Mouse (Mus musculus): ENCODE measurements around the gene Hand1. TPM values are rescaled to one million over a fixed set of nuclear protein-coding genes. Genes with fewer than 3 reads are reported as not detected.

Hand1 gene
- not detected in 2 replicates for polyA plus RNA-seq (2015; fragmentation: Nextera tagmentation; extraction: Ambion mirVana)

- Histone ChIP-seq H3K4me2 (no peak within 1 kb of the TSS), H3K27ac (replicated peaks) (no peak within 1 kb of the TSS), H3K36me3 (no peaks in the 10 kb centered on the region), H3K4me1 (replicated peaks) (peaks cover 17% of the 10 kb centered on the region), H3K4me3 (no peak within 1 kb of the TSS), H3K9ac (no peak within 1 kb of the TSS), H3K9me3 (no peaks in the 10 kb centered on the region), H3K27me3 (peaks cover 88% of the 10 kb centered on the region)
- ATAC-seq (ENCODE audit: low FRiP score, low read depth), result no peak
- WGBS, result 2% methylated on average over 23 of the region's 23 CpGs
These were observed at the start of gene Hand1 for GRCm38 (mm10) chr11:57832552-57833201. TSS of gene Hand1 (minus strand) at chr11:57832818.

DNA sequence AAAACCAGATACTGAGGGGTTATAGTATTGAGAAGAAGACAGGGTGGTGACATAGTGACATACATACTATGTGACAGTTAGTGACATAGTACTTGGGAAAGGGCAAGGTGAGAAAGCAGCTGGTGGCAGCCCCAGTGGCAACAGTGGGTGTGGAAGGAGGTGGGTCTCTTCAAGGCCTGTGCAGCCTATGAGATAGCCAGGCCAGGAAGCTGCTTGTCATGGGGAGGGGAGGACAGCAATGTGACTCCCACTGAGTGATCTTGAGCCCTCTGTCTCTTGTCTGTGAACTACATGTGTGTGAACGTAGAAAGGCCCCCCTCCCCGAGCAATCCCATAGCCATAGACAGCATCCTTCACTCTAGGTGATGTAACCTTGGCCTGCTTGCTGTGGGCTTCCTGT, 43.5 kb upstream of the Hand1 start:
- WGBS, result 89% methylated on average over 2 of the region's 2 CpGs
- H3K36me3 ChIP-seq, result no peaks in the 10 kb centered on the region
- no peak for ATAC-seq (ENCODE audit: low FRiP score, low read depth)
- no peak overlapping the region for H3K27ac ChIP-seq (replicated peaks)
- H3K27me3 ChIP-seq, result no peaks in the 10 kb centered on the region
- no peaks in the 10 kb centered on the region for H3K4me1 ChIP-seq (replicated peaks)
- no peak overlapping the region for H3K4me2 ChIP-seq
- H3K9me3 ChIP-seq, result no peaks in the 10 kb centered on the region
- no peak overlapping the region for H3K4me3 ChIP-seq
- no peak overlapping the region for H3K9ac ChIP-seq

- Histone ChIP-seq H3K9me3 (no peaks in the 10 kb centered on the region), H3K27me3 (no peaks in the 10 kb centered on the region), H3K4me2 (no peak overlapping the region), H3K27ac (replicated peaks) (no peak overlapping the region), H3K9ac (no peak overlapping the region), H3K4me3 (no peak overlapping the region), H3K4me1 (replicated peaks) (no peaks in the 10 kb centered on the region), H3K36me3 (no peaks in the 10 kb centered on the region)
- 65% methylated on average over 3 of the region's 3 CpGs for WGBS
- ATAC-seq (ENCODE audit: low FRiP score, low read depth), result no peak
These were observed 40.4 kb upstream of the Hand1 start for GRCm38 (mm10) chr11:57873014-57873413.

DNA sequence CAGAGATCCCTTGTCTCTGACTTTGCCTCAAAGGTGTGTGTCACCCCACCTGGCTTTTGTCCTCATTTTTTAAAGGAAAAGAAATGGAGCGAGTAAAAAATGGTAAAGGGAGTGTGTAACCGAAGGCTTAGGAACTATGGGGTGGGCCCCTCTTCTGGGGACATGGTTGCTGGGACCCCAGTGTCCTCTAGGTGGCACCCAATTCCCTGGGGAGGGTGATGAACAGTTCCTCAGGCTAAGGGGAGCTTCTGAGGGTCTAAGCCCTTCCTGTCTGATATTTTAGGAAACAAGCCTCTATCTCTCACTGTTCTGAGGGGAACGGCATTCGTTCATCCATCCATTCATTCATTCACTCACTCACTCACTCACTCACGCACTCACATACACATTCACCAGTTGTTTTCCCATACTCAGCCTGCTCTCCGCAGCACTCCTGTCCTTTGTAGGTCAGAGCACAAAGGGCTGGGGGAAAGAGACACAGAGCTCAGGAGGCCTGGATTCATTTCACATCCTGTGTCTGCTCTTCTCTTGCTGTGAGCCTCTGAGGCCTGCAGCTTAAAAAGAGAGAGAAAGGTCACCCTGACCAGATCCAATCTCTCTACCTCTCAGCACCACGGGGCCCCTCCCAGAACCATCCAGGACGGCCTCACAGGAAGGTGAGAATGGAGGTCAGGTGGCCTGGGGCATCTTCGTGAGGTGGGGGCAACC, 36.3 kb upstream of the Hand1 start:
- Histone ChIP-seq H3K9ac (no peak overlapping the region), H3K9me3 (no peaks in the 10 kb centered on the region), H3K27me3 (no peaks in the 10 kb centered on the region), H3K27ac (replicated peaks) (no peak overlapping the region), H3K36me3 (no peaks in the 10 kb centered on the region), H3K4me2 (no peak overlapping the region), H3K4me1 (replicated peaks) (no peaks in the 10 kb centered on the region), H3K4me3 (no peak overlapping the region)
- no peak for ATAC-seq (ENCODE audit: low FRiP score, low read depth)
- WGBS, result 54% methylated on average over 9 of the region's 9 CpGs

GRCm38 (mm10) chr11:57866466-57866865, 33.8 kb upstream of the Hand1 start:
- no peak overlapping the region for H3K4me2 ChIP-seq
- H3K4me1 ChIP-seq (replicated peaks), result no peaks in the 10 kb centered on the region
- ATAC-seq (ENCODE audit: low FRiP score, low read depth), result no peak
- no peaks in the 10 kb centered on the region for H3K27me3 ChIP-seq
- no peak overlapping the region for H3K9ac ChIP-seq
- no peaks in the 10 kb centered on the region for H3K36me3 ChIP-seq
- no peaks in the 10 kb centered on the region for H3K9me3 ChIP-seq
- H3K27ac ChIP-seq (replicated peaks), result no peak overlapping the region
- WGBS, result 23% methylated on average over 7 of the region's 7 CpGs
- no peak overlapping the region for H3K4me3 ChIP-seq

GRCm38 (mm10) chr11:57864577-57864976, 32.0 kb upstream of the Hand1 start:
- H3K4me2 ChIP-seq, result no peak overlapping the region
- 53% methylated on average over 8 of the region's 8 CpGs for whole genome bisulfite sequencing
- no peak overlapping the region for H3K27ac ChIP-seq (replicated peaks)
- H3K9me3 ChIP-seq, result no peaks in the 10 kb centered on the region
- no peaks in the 10 kb centered on the region for H3K27me3 ChIP-seq
- H3K9ac ChIP-seq, result no peak overlapping the region
- H3K4me1 ChIP-seq (replicated peaks), result no peaks in the 10 kb centered on the region
- no peaks in the 10 kb centered on the region for H3K36me3 ChIP-seq
- ATAC-seq (ENCODE audit: low FRiP score, low read depth), result no peak
- no peak overlapping the region for H3K4me3 ChIP-seq

- H3K9ac ChIP-seq, result no peak overlapping the region
- WGBS, result 93% methylated on average over 7 of the region's 7 CpGs
- no peaks in the 10 kb centered on the region for H3K27me3 ChIP-seq
- no peaks in the 10 kb centered on the region for H3K36me3 ChIP-seq
- ATAC-seq (ENCODE audit: low FRiP score, low read depth), result no peak
- no peak overlapping the region for H3K27ac ChIP-seq (replicated peaks)
- H3K4me3 ChIP-seq, result no peak overlapping the region
- H3K4me1 ChIP-seq (replicated peaks), result no peaks in the 10 kb centered on the region
- H3K4me2 ChIP-seq, result no peak overlapping the region
- no peaks in the 10 kb centered on the region for H3K9me3 ChIP-seq
These were observed 29.5 kb upstream of the Hand1 start for GRCm38 (mm10) chr11:57862088-57862487.

DNA sequence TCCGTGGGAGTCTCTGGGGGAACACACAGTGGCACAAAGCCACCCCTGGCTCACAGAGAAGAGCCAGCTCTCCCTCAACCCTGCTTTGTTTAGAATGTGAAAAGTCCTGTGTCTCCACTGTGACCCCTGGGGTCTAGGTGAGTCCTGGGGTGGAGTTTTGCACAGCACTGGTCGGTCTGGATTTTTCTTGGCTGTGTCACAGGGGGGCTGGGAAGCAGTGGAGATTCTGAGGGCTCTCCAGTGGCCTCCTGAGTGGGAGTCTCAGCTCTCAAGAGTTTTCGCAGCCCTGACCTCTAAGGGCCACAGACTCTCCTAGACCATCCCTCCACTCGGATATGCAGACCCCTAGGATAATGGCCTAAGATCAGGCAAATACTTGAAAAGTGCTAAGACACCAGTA, 25.1 kb upstream of the Hand1 start:
- Histone ChIP-seq H3K4me3 (no peak overlapping the region), H3K9ac (no peak overlapping the region), H3K27me3 (no peaks in the 10 kb centered on the region), H3K36me3 (no peaks in the 10 kb centered on the region), H3K4me1 (replicated peaks) (no peaks in the 10 kb centered on the region), H3K4me2 (no peak overlapping the region), H3K9me3 (no peaks in the 10 kb centered on the region), H3K27ac (replicated peaks) (no peak overlapping the region)
- no peak for ATAC-seq (ENCODE audit: low FRiP score, low read depth)
- 38% methylated on average over 4 of the region's 4 CpGs for WGBS

- no peak for ATAC-seq (ENCODE audit: low FRiP score, low read depth)
- no peak overlapping the region for H3K27ac ChIP-seq (replicated peaks)
- H3K4me1 ChIP-seq (replicated peaks), result no peaks in the 10 kb centered on the region
- H3K27me3 ChIP-seq, result peaks cover 9% of the 10 kb centered on the region; the same call in 1 of the 2 replicates
- H3K4me2 ChIP-seq, result no peak overlapping the region
- WGBS, result 79% methylated on average over 6 of the region's 6 CpGs
- H3K36me3 ChIP-seq, result no peaks in the 10 kb centered on the region
- no peaks in the 10 kb centered on the region for H3K9me3 ChIP-seq
- H3K4me3 ChIP-seq, result no peak overlapping the region
- H3K9ac ChIP-seq, result no peak overlapping the region
These were observed 21.0 kb upstream of the Hand1 start for GRCm38 (mm10) chr11:57853571-57853970.

DNA sequence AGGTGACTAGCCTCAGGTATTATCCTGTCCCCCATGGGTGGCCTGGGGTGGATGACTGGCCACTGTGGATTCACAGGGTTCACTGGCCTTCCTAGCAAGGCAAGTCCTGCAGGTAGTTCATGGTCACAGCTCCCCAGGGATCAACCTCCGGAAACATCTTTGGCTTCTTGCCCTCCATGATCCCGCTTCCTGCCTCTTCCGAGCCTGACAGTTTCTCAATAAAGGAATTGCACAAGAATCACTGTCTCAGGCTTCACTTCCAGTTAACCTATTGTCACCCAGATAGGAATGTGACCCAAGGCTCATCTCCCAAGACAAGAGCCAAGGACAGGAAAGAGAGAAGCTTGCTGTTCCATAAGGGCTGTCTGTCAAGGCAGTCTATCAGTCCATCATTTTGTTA, 18.3 kb upstream of the Hand1 start:
- Histone ChIP-seq H3K4me1 (replicated peaks) (no peaks in the 10 kb centered on the region), H3K36me3 (no peaks in the 10 kb centered on the region), H3K9ac (no peak overlapping the region), H3K27ac (replicated peaks) (no peak overlapping the region), H3K4me3 (no peak overlapping the region), H3K4me2 (no peak overlapping the region), H3K27me3 (peaks cover 9% of the 10 kb centered on the region; the same call in 1 of the 2 replicates), H3K9me3 (no peaks in the 10 kb centered on the region)
- 53% methylated on average over 3 of the region's 3 CpGs for WGBS
- no peak for ATAC-seq (ENCODE audit: low FRiP score, low read depth)

GRCm38 (mm10) chr11:57850298-57850697, 17.7 kb upstream of the Hand1 start:
- no peak for ATAC-seq (ENCODE audit: low FRiP score, low read depth)
- no peaks in the 10 kb centered on the region for H3K4me1 ChIP-seq (replicated peaks)
- peaks cover 9% of the 10 kb centered on the region; the same call in 1 of the 2 replicates for H3K27me3 ChIP-seq
- H3K27ac ChIP-seq (replicated peaks), result no peak overlapping the region
- 64% methylated on average over 7 of the region's 7 CpGs for WGBS
- H3K9me3 ChIP-seq, result no peaks in the 10 kb centered on the region
- no peaks in the 10 kb centered on the region for H3K36me3 ChIP-seq
- no peak overlapping the region for H3K9ac ChIP-seq
- H3K4me3 ChIP-seq, result no peak overlapping the region
- H3K4me2 ChIP-seq, result no peak overlapping the region

- Histone ChIP-seq H3K36me3 (no peaks in the 10 kb centered on the region), H3K4me3 (no peak overlapping the region), H3K9ac (no peak overlapping the region), H3K27me3 (peaks cover 19% of the 10 kb centered on the region), H3K9me3 (no peaks in the 10 kb centered on the region), H3K4me2 (no peak overlapping the region), H3K4me1 (replicated peaks) (no peaks in the 10 kb centered on the region), H3K27ac (replicated peaks) (no peak overlapping the region)
- ATAC-seq (ENCODE audit: low FRiP score, low read depth), result no peak
- 72% methylated on average over 7 of the region's 7 CpGs for WGBS
These were observed 14.8 kb upstream of the Hand1 start for GRCm38 (mm10) chr11:57847396-57847795.

All from hindbrain, embryonic 15.5 days (tissue).